Mouse (Mus musculus): Measurements from ENCODE around the gene 2900026A02Rik.

GRCm38 (mm10) chr5:113102455-113102854 lies 118.6 kb downstream of the 2900026A02Rik start:
- TF ChIP-seq POLR2A (IDR thresholded peaks at IDR 0.05; ENCODE audit: control insufficient read depth, low read depth, low read length) (no peak), CTCF (IDR thresholded peaks at IDR 0.05; ENCODE audit: control insufficient read depth, insufficient read depth, insufficient replicate concordance, low read depth, low read length) (no peak)

Measured in testis, adult 2 months (tissue).